Mouse (Mus musculus): ENCODE data around the gene Rhcg. TPM values are rescaled to one million over a fixed set of nuclear protein-coding genes. Genes with fewer than 3 reads are reported as not detected.

Rhcg gene
- polyA plus RNA-seq, 1 experiment = 1.2 TPM

GRCm38 (mm10) chr7:79547092-79547491 is 70.4 kb downstream of the Rhcg start:
- Histone ChIP-seq H3K36me3 (ENCODE audit: control insufficient read depth, insufficient read depth, low read length) (no peaks in the 10 kb centered on the region), H3K4me3 (ENCODE audit: control insufficient read depth, insufficient read depth, low read length) (no peak overlapping the region), H3K4me1 (replicated peaks; ENCODE audit: control insufficient read depth, insufficient read depth, low read length) (no peaks in the 10 kb centered on the region; the same call in 1 of the 2 replicates), H3K27me3 (ENCODE audit: control insufficient read depth, insufficient read depth, low read length) (peaks cover 19% of the 10 kb centered on the region), H3K27ac (ENCODE audit: control insufficient read depth, insufficient read depth, low read length) (no peak overlapping the region)
- WGBS = 4% methylated on average over 15 of the region's 15 CpGs
- peak; percentile 76 for DNase-seq
- TF ChIP-seq POLR2A (IDR thresholded peaks at IDR 0.05; ENCODE audit: control insufficient read depth, extremely low read depth, insufficient read depth, low read length, poor library complexity) = no peak
- peak; percentile 87 for TF ChIP-seq CTCF (IDR thresholded peaks at IDR 0.05; ENCODE audit: borderline replicate concordance, control insufficient read depth, extremely low read depth, insufficient read depth, low read length, poor library complexity)

GRCm38 (mm10) chr7:79545066-79545400 is 72.4 kb downstream of the Rhcg start:
- WGBS = 7% methylated on average over 7 of the region's 7 CpGs
- Histone ChIP-seq H3K4me1 (replicated peaks; ENCODE audit: control insufficient read depth, insufficient read depth, low read length) (no peaks in the 10 kb centered on the region; the same call in 1 of the 2 replicates), H3K27ac (ENCODE audit: control insufficient read depth, insufficient read depth, low read length) (no peak overlapping the region), H3K4me3 (ENCODE audit: control insufficient read depth, insufficient read depth, low read length) (no peak overlapping the region), H3K27me3 (ENCODE audit: control insufficient read depth, insufficient read depth, low read length) (peaks cover 28% of the 10 kb centered on the region), H3K36me3 (ENCODE audit: control insufficient read depth, insufficient read depth, low read length) (no peaks in the 10 kb centered on the region)
- no peak for DNase-seq
- no peak for TF ChIP-seq POLR2A (IDR thresholded peaks at IDR 0.05; ENCODE audit: control insufficient read depth, extremely low read depth, insufficient read depth, low read length, poor library complexity)
- no peak for TF ChIP-seq CTCF (IDR thresholded peaks at IDR 0.05; ENCODE audit: borderline replicate concordance, control insufficient read depth, extremely low read depth, insufficient read depth, low read length, poor library complexity)

GRCm38 (mm10) chr7:79544281-79545065 is 73.0 kb downstream of the Rhcg start:
- H3K27ac ChIP-seq (ENCODE audit: control insufficient read depth, insufficient read depth, low read length) = no peak overlapping the region
- no peak overlapping the region for H3K4me3 ChIP-seq (ENCODE audit: control insufficient read depth, insufficient read depth, low read length)
- WGBS = 7% methylated on average over 37 of the region's 37 CpGs
- no peak for DNase-seq
- no peaks in the 10 kb centered on the region for H3K36me3 ChIP-seq (ENCODE audit: control insufficient read depth, insufficient read depth, low read length)
- H3K27me3 ChIP-seq (ENCODE audit: control insufficient read depth, insufficient read depth, low read length) = peaks cover 30% of the 10 kb centered on the region
- TF ChIP-seq CTCF (IDR thresholded peaks at IDR 0.05; ENCODE audit: borderline replicate concordance, control insufficient read depth, extremely low read depth, insufficient read depth, low read length, poor library complexity) = no peak
- H3K4me1 ChIP-seq (replicated peaks; ENCODE audit: control insufficient read depth, insufficient read depth, low read length) = no peaks in the 10 kb centered on the region; the same call in 1 of the 2 replicates

Other genes with a start within 250 kb of the Rhcg start
- 0.11 and 0.78 TPM in 2 replicates for gene Rlbp1, start 230.6 kb downstream of the Rhcg start, polyA plus RNA-seq (2012; rRNA removed)
- gene Fanci, start 225.7 kb downstream of the Rhcg start, polyA plus RNA-seq (2012; rRNA removed) = 7.8 and 10.1 TPM in 2 replicates
- gene Polg, start 151.3 kb downstream of the Rhcg start, polyA plus RNA-seq (2012; rRNA removed) = 152 and 164 TPM in 2 replicates
- gene Ticrr, start 42.5 kb upstream of the Rhcg start, polyA plus RNA-seq (2012; rRNA removed) = 7.7 and 12.0 TPM in 2 replicates
- gene Kif7, start 98.1 kb upstream of the Rhcg start, polyA plus RNA-seq (2012; rRNA removed) = 5.7 and 6.3 TPM in 2 replicates
- gene Plin1, start 115.2 kb upstream of the Rhcg start, polyA plus RNA-seq (2012; rRNA removed) = 64.4 and 73.1 TPM in 2 replicates
- gene Pex11a, start 125.5 kb upstream of the Rhcg start, polyA plus RNA-seq (2012; rRNA removed) = 5.0 and 8.1 TPM in 2 replicates
- gene Wdr93, start 125.5 kb upstream of the Rhcg start, polyA plus RNA-seq (2012; rRNA removed) = 0.22 and 0.24 TPM in 2 replicates
- 0.45 and 0.62 TPM in 2 replicates for gene Mesp1, start 176.1 kb upstream of the Rhcg start, polyA plus RNA-seq (2012; rRNA removed)
- gene Mesp2, start 193.1 kb upstream of the Rhcg start, polyA plus RNA-seq (2012; rRNA removed) = 0.41 and 0.47 TPM in 2 replicates
- 15.9 and 20.6 TPM in 2 replicates for gene Anpep, start 243.4 kb upstream of the Rhcg start, polyA plus RNA-seq (2012; rRNA removed)

All from thymus, adult 2 months (tissue).